Mouse (Mus musculus): ENCODE measurements around the gene Ndufv1.
"Not testable (repeated sequence)": the region's sequence is repeated elsewhere in the genome, so short reads cannot be mapped to it uniquely, and the experiment has no call there.

The Ndufv1 gene

GRCm38 (mm10) chr19:4041500-4041899 is 28.9 kb upstream of the Ndufv1 start:
- DNase-seq: not testable (repeated sequence)

DNA sequence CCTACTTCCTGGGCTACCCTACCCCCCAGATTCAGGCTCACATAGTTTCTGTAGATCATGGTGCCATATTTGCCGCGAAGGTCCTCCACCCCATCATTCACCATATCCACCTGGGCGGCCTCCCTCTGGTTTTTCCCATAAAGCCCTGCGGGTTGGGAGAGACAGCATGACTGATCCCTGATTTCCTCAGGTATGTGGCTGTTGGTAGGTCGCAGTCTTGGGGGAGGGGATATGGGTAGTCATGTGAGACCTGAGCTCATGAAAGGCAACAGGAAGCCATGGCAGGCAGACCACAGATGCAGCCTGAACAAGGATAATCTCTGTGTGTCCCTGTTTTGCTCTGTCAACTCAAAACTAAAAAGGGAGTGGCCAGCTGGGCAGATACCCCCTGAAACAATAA is 28.3 kb upstream of the Ndufv1 start:
- DNase-seq: not testable (repeated sequence)

GRCm38 (mm10) chr19:4037788-4038232 is 25.2 kb upstream of the Ndufv1 start, which contains the start of gene Gstp1:
Gene Gstp1 (minus strand): TSS chr19:4037985.
- DNase-seq: peak; percentile 82 to 86

- not testable (repeated sequence) for DNase-seq
These were observed 24.7 kb upstream of the Ndufv1 start for GRCm38 (mm10) chr19:4037154-4037787.

- no peak for DNase-seq
These were observed 23.9 kb upstream of the Ndufv1 start for GRCm38 (mm10) chr19:4036327-4037045.

- DNase-seq: no peak
These were observed 21.1 kb upstream of the Ndufv1 start for GRCm38 (mm10) chr19:4033742-4034141.

DNA sequence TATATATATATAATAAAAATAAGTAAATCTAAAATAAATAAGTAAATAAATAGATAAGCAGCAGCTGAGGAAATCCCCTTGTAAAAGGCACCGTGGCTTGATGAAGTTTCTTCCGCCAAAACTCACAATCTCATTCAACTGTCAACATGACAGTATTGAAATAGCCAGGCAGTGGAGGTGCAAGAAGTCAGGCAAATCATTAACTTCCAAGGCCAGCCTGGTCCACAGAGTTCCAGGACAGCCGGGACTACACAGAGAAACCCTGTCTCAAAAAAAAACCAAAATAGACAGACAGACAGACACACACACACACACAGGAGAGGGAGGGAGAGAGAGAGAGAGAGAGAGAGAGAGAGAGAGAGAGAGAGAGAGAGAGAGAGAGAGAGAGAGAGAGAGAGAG is 20.7 kb upstream of the Ndufv1 start:
- DNase-seq: no peak

- no peak for DNase-seq
These were observed 20.1 kb upstream of the Ndufv1 start for GRCm38 (mm10) chr19:4032668-4033067.

GRCm38 (mm10) chr19:4027576-4027975 is 15.0 kb upstream of the Ndufv1 start:
- no peak for DNase-seq

DNA sequence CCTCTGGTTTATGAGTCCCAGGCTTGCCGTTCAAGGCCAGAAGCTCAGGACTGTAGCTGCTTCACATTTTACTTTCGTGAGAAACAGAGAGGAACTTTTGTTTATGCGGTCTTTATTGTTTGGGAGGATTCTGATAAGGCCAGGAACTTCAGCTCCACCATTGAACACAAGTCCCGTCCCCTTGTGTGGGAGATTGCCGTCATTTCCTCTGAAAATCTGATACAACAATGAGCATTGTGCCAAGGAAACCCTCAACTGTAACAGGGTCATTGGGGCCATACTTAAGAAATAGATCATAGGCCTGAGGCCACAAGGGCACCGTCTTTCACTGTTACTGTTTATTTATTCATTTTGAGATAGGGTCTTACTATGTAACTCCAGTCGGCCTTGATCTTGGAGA is 10.6 kb upstream of the Ndufv1 start:
- no peak for DNase-seq

- peak; percentile 85 to 90 for DNase-seq
These were observed 6.4 kb upstream of the Ndufv1 start for GRCm38 (mm10) chr19:4018743-4019583.

DNA sequence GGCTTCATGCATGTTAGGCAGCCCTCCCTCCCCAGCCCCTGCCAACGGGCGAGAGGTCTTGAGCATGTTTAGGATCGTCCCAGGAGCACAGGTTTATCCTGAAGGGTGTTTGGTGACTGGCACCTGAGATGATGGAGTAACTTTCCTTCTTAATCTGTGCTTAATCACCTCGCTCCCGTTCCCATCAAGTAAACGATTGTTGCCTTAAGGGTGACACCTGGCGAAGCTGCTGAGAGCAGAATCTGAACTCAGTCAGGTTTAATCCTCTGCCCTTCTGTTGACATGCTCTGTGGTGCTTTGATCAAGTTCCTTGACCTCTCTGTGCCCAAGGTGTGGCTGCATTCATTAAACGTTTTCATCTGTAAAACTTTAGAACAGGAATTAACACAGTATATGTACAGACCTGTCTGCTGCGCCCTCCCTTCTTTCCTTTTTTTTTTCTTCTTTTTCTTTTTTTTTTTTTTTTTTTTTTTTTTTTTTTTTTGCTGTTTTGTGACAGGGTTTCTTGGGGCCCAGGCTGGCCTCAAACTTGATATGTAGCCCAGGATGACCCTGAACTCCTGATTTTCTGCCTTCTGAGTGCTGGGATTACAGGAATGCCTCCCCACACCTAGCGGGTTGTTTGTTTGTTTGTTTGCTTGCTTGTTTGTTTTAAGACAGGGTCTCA is 5.4 kb upstream of the Ndufv1 start:
- no peak for DNase-seq

- no peak for DNase-seq
These were observed 3.0 kb upstream of the Ndufv1 start for GRCm38 (mm10) chr19:4015635-4016034.

GRCm38 (mm10) chr19:4014802-4015201 is 2.2 kb upstream of the Ndufv1 start:
- no peak for DNase-seq

- DNase-seq: no peak
These were observed 460 bp upstream of the Ndufv1 start for GRCm38 (mm10) chr19:4013066-4013465.

DNA sequence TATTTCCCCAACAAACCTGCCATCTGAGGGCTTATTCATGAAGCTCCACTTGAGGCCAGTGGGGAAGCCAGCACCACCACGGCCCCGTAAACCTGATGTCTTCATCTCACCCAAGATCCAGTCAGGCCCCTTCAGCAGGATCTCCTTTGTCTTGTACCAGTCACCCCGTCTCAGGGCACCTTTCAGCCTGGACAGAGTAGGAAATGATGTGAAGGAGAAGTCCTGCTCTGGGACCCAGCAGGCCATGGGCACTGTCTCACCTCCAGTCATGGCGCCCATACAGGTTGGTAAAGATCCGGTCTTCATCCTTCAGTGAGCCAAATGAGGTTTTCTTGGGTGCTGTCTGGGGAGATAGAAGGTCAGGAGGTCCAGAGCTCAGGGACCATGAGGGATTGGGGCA is 1.5 kb downstream of the Ndufv1 start:
- no peak for DNase-seq

DNA sequence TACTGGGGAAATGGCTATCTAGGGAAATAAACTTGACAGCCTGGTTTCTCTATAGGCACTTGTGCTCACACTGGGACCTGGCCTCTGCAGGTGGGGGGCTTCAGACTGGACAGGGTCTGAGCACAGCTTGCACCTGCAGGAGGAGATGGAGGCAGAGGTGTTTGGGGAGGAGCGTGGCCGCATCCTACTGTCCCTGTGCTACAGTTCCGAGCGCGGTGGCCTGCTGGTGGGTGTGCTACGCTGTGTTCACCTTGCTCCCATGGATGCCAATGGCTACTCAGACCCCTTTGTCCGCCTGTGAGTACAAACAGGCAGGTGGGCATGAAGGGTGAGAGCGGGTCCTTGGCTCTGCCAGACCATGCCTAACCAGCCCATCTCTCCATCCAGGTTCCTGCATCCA is 6.6 kb downstream of the Ndufv1 start:
- no peak for DNase-seq

DNA sequence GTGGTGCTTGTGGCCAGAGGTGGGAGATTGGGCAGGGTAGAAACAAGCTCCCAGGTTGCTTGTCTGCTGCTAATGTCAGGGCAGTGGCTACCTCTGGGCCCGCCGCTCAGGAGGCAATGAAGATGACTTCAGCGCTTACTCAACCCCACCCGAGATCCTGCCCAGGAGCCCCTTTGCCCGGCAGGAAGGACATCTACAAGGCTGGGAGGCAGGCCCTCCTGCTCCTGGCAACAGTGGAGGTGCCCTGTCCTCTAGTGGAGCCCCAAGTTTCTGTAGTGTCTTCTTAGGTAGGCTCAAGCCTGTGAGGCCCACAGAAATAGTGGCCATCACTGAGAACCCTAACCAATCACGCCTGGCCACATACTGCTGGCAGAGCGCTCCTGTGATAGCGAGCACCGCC is 7.5 kb downstream of the Ndufv1 start:
- DNase-seq: no peak

- no peak for DNase-seq
These were observed 8.3 kb downstream of the Ndufv1 start for GRCm38 (mm10) chr19:4004331-4004730.

- no peak for DNase-seq
These were observed 9.0 kb downstream of the Ndufv1 start for GRCm38 (mm10) chr19:4003641-4004040.

DNA sequence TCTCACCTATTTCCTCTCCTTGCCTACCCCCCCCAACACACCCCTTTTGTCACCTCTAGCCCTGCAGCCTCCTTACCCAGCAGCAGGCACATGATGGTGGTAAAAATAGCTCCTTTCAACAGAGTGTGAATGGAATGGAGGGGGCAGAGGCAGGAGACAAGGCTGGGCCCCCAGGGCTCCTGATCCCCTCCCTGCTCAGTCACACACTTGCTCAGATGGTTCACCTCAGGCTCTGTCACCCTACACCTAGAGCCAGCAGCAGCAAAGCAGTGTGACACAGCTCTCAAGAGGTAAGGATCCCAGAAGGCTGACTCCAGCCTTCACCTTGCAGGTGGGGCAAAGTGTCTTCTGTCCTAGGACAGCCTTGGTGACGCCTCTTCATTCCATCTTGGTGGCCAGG is 9.5 kb downstream of the Ndufv1 start, which contains the start of gene Doc2g:
Doc2g (plus strand) TSS at position 202 of the 400 bp plus-strand sequence.
- DNase-seq: no peak

GRCm38 (mm10) chr19:4001752-4002151 is 10.9 kb downstream of the Ndufv1 start:
- no peak for DNase-seq
